Mouse (Mus musculus) urinary bladder, postnatal 14 days (tissue): ENCODE measurements at regions not wholly inside any gene's neighbourhood (a gene's known extent, or its start where the extent isn't known, plus 50 kb on each side); places are given as distances from the start of the nearest gene placed in this dataset.
A peak's percentile ranks its signal among the peaks of the same experiment; 100 is the strongest.

Experiments
- DNase-seq: peaks from one replicate; pipeline ENCODE4 v3.0.0; 2021; ENCODE audit warnings: low spot score

- peak; percentile 51 for DNase-seq
These were observed 118.2 kb upstream of the Gm21876 start for GRCm38 (mm10) chrX:21293666-21294065.

- DNase-seq: peak; percentile 8
These were observed 120.0 kb upstream of the Gm21876 start for GRCm38 (mm10) chrX:21295460-21295859.

GRCm38 (mm10) chrX:21297349-21297748 lies 121.9 kb upstream of the Gm21876 start:
- DNase-seq: no peak

- peak; percentile 5 for DNase-seq
These were observed 149.8 kb upstream of the Agtr2 start for GRCm38 (mm10) chrX:21334499-21335032.

- DNase-seq: no peak
These were observed 139.9 kb upstream of the Agtr2 start for GRCm38 (mm10) chrX:21344397-21344796.

GRCm38 (mm10) chrX:21350503-21350902 lies 133.8 kb upstream of the Agtr2 start:
- DNase-seq: peak; percentile 4

- no peak for DNase-seq
These were observed 132.0 kb upstream of the Agtr2 start for GRCm38 (mm10) chrX:21352350-21352749.

- peak; percentile 4 for DNase-seq
These were observed 123.3 kb upstream of the Agtr2 start for GRCm38 (mm10) chrX:21360771-21361667.

- DNase-seq: no peak
These were observed 99.1 kb upstream of the Agtr2 start for GRCm38 (mm10) chrX:21385221-21385620.

- DNase-seq: no peak
These were observed 94.4 kb upstream of the Agtr2 start for GRCm38 (mm10) chrX:21389992-21390391.

- DNase-seq: no peak
These were observed 91.1 kb upstream of the Agtr2 start for GRCm38 (mm10) chrX:21393212-21393611.

- DNase-seq: peak; percentile 3
These were observed 59.5 kb upstream of the Agtr2 start for GRCm38 (mm10) chrX:21424797-21425196.

- DNase-seq: peak; percentile 3
These were observed 56.3 kb upstream of the Agtr2 start for GRCm38 (mm10) chrX:21428081-21428480.

GRCm38 (mm10) chrX:21433501-21433900 lies 50.8 kb upstream of the Agtr2 start:
- no peak for DNase-seq
